Mouse (Mus musculus): ENCODE results near the gene A730015C16Rik.
A peak's percentile ranks its signal among the peaks of the same experiment; 100 is the strongest.

The A730015C16Rik gene

GRCm38 (mm10) chr4:108848505-108848848, at the start of gene A730015C16Rik:
A730015C16Rik (minus strand) TSS chr4:108848619.
- peak; percentile 9 to 36 for DNase-seq (ENCODE audit: low spot score in 2 of 2)

- DNase-seq (ENCODE audit: low spot score in 2 of 2) = no peak
Measured at GRCm38 (mm10) chr4:108890876-108891275, 42.5 kb upstream of the A730015C16Rik start.

DNA sequence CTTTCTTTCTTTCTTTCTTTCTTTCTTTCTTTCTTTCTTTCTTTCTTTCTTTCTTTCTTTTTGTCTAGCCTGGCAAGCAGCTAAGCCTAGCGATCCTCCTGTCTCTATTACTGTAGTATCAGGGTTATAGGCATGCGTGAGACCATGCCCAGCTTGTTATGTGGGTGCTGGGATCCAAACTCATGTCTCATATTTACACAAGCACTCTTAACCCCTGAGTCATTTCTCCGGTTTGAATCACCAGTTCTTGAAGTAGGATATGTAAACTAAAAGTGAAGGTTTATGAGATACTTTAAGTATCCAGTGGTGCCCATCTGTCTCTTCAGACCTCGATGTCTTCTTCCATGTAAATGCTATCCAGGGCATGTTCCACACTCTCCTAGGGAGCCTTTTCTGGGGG, 39.0 kb upstream of the A730015C16Rik start:
- no peak for DNase-seq (ENCODE audit: low spot score in 2 of 2)

DNA sequence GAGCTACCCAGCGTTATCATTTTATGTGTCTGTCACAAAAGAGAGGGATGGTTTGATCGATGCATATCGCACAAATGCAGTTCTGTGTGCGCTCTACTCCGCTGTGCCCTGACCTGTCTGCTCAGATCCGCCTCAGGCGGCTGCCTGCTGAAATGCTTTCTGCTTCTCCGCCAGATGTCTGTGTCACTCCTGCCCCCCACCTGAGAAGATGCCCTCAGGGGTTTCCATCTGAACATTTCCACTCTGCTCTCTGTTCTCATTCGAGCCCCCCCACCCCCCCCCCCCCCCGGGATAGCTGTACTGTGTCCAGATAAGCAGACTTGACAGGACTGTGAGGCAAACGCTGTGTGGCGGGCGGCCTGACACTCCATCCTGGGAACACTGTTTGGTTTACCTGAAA, 35.4 kb upstream of the A730015C16Rik start:
- no peak for DNase-seq (ENCODE audit: low spot score in 2 of 2)

DNA sequence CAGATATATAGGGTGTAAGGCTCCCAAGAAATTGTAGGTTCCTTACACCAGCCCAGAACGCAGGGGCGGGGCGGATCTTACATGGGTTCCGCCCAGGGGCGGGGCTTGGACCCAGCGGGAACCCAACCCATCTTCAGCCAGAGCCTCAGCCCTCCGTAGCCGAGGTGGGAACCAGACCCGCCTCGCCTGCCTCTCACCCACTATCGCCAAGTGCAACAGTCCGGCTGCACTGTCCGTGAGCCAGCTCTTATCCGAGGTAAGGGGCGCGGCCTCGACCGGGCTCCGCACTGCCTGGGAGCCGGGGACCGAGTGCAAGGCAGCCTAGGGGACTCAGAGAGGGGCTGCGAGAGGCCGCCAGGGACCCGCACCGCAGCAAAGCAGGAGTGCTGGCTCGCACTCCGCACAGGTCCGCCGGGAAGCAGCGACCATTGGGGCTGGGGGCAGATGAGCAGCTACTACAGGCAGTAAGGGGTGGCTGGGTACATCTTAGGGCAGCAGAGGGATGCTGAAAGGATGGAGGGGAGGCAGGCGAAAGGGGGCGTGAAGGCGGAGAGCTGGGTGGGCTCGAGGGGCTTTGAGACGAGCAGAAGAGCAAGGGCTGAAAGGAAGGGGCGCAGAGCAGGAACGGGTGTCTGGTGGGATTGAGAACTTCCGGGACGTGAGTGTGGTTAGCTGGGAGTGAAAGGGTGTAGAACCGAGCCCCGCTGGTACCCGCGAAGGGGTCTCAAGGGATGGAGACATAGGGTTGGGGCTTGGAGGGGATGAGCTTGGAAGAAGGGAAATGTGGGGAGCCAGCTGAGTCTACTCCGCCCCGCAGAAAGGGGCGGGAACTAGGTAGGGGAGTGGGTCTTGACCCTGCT, 30.8 kb upstream of the A730015C16Rik start, which contains the start of gene Rab3b:
Gene Rab3b (plus strand): TSS at position 101 of the 860 bp plus-strand sequence.
- peak; percentile 10 to 22 for DNase-seq (ENCODE audit: low spot score in 2 of 2)

- no peak for DNase-seq (ENCODE audit: low spot score in 2 of 2)
Measured at GRCm38 (mm10) chr4:108877901-108878300, 29.5 kb upstream of the A730015C16Rik start.

DNA sequence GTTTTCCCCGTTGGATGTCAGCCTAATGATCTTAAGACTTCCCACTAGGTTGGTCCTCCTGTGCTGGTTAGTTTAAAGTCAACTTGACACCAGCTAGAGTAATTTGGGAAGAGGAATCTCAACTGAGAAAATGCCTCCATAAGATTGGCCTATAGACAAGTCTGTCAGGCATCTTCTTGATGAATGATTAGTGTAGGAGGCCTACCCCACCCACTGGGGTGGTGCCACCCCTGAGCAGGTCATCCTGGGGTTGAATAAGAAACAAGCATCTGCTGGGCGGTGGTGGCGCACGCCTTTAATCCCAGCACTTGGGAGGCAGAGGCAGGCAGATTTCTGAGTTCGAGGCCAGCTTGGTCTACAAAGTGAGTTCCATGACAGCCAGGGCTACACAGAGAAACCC, 25.3 kb upstream of the A730015C16Rik start:
- DNase-seq (ENCODE audit: low spot score in 2 of 2) = no peak

GRCm38 (mm10) chr4:108869730-108870374, 21.4 kb upstream of the A730015C16Rik start:
- peak; percentile 46 to 62 for DNase-seq (ENCODE audit: low spot score in 2 of 2)

DNA sequence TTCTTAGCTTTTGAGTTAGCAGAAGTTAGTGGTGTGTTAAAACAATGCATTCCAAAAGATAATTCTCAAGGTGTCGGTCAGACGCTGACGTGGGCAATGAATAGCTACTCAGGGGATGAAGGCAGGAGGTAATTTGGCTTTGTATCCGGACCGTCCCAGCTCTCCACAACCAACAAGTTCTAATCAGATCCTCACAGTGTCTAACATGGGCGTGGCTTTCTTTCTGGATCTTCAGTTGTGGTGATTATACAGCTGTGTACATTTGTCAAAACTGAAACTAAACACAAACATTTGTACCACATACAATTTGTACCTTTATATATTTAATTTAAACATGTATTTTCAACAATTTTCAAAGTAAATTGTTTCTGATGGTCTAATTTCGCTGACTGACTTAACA, 18.4 kb upstream of the A730015C16Rik start:
- no peak for DNase-seq (ENCODE audit: low spot score in 2 of 2)

DNA sequence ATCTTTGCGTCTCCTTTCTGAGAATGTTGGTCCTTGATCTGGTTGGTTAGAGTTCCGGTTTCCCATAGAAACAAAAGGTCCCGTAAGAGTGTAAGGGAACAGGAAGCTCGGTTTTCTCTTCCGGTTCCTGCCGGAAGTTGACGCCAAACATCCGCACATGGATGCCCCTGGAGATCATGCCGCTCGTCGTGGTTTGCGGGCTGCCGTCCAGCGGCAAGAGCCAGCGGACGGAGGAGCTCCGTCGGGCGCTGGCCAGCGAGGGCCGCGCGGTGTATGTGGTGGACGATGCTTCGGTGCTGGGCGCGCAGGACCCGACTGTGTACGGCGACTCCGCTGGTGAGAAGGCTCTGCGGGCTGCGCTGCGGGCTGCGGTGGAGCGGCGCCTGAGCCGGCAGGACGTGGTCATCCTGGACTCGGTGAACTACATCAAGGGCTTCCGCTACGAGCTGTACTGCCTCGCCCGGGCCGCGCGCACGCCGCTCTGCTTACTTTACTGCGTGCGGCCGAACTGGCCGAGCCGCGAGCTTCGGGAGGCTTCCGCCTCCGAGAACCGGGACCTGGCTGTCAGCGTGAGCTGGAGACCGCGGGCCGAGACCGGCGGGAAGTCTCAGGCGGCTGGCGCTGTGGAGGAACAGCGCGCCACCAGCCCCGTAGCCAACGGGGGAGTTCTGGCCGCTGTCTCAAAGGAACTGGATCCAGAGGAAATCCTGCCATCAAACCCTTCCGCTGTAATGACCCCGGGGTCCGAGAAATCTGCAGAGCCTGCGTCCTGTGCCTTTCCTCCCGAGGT, 509 bp downstream of the A730015C16Rik start, which contains the start of gene Kti12:
Gene Kti12 (plus strand): TSS at position 71 of the 790 bp plus-strand sequence.
- DNase-seq (ENCODE audit: low spot score in 2 of 2) = peak; percentile 70 to 73

GRCm38 (mm10) chr4:108845824-108846569, 2.4 kb downstream of the A730015C16Rik start:
- DNase-seq (ENCODE audit: low spot score in 2 of 2) = no peak

GRCm38 (mm10) chr4:108843336-108843735, 5.1 kb downstream of the A730015C16Rik start:
- no peak for DNase-seq (ENCODE audit: low spot score in 2 of 2)

GRCm38 (mm10) chr4:108841920-108842578, 6.4 kb downstream of the A730015C16Rik start:
- no peak for DNase-seq (ENCODE audit: low spot score in 2 of 2)

DNA sequence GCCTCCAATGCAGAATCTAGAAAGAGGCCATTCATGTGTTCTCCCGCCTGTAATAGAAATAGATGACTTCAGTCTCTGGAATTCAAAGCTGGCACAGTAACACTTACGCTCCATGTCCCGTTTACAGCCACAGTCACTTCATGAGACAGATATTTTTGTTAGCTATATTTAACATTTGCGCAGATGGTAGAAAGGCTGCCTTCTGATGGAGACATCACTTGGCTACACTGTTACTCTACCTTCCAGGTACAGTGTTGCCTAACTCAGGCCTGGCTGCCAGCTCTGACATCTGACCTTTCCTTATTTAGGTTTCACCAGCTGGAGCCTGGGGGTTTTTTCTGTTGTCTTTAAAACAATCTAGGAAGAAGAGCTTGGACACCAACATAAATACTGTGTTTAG, 10.4 kb downstream of the A730015C16Rik start:
- no peak for DNase-seq (ENCODE audit: low spot score in 2 of 2)

DNA sequence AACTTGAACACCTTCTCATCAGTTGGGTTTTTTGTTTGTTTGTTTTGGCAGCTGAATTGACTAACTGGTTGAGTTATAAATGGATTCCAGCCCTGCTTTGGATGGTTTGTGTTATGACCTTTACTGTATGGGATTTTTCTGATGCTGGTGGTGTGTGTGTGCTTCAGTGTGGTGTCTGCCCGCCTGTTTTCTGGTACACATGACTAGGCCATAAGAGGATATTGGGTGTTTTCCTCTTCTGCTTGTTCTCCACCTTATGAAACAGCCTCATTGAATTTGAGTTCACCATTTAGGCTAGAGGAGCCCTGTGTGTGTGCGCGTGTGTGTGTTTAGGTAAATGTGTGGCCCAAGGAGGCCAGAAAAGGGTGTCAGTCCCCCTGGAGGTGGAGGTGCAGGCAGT, 12.9 kb downstream of the A730015C16Rik start:
- DNase-seq (ENCODE audit: low spot score in 2 of 2) = peak in 1 of 2 experiments; percentile 14

- no peak for DNase-seq (ENCODE audit: low spot score in 2 of 2)
Measured at GRCm38 (mm10) chr4:108834971-108835311, 13.5 kb downstream of the A730015C16Rik start.

GRCm38 (mm10) chr4:108834115-108834970, 14.1 kb downstream of the A730015C16Rik start, which contains the start of gene Txndc12:
Txndc12 (plus strand) TSS chr4:108834601.
- peak; percentile 52 to 65 for DNase-seq (ENCODE audit: low spot score in 2 of 2)

DNA sequence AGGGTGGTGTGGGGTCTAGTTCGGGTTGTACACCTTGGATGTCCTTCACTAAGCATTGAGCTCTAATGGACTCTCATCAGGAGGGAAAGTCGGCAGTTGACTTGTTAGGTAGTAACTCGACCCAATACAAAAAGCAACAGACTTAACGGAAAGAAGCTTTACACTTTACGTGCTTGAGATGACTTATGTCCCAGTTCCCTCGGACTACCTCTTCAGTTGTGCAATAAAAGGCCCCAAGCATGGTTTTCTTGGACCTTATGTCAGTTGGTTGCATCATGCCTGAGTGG, 14.6 kb downstream of the A730015C16Rik start:
- no peak for DNase-seq (ENCODE audit: low spot score in 2 of 2)

GRCm38 (mm10) chr4:108832916-108833827, 15.2 kb downstream of the A730015C16Rik start, which contains the start of gene Btf3l4:
Btf3l4 (minus strand) TSS chr4:108833614.
- DNase-seq (ENCODE audit: low spot score in 2 of 2) = peak; percentile 78 to 88
